Mouse (Mus musculus): ENCODE results near the gene Zbtb7a. TPM values are rescaled to one million over a fixed set of nuclear protein-coding genes. Genes with fewer than 3 reads are reported as not detected.

Zbtb7a gene
- 10 to 100 TPM; 69.4 to 76.2 TPM for polyA plus RNA-seq (2017; shearing (Covaris generic))

GRCm38 (mm10) chr10:81134966-81135681 is at the start of gene Zbtb7a:
Zbtb7a (plus strand) TSS chr10:81135220.

GRCm38 (mm10) chr10:81105565-81106112 is 29.4 kb upstream of the Zbtb7a start, which contains the start of gene Map2k2:
Map2k2 (plus strand) TSS chr10:81105915.

GRCm38 (mm10) chr10:81167200-81168086 is 32.4 kb downstream of the Zbtb7a start, which contains the start of gene Pias4:
Pias4 (minus strand) TSS chr10:81167923.

GRCm38 (mm10) chr10:81176466-81177271 is 41.6 kb downstream of the Zbtb7a start, which contains the start of gene Eef2:
Eef2 (plus strand) TSS chr10:81176631.

GRCm38 (mm10) chr10:81182336-81183333 is 47.6 kb downstream of the Zbtb7a start, which contains the start of gene Dapk3:
Dapk3 (plus strand) TSS chr10:81183005.

GRCm38 (mm10) chr10:81183805-81184204 is 48.8 kb downstream of the Zbtb7a start, which contains the start of gene 4930442H23Rik:
4930442H23Rik (minus strand) TSS chr10:81183849.

GRCm38 (mm10) chr10:81201807-81202758 is 67.1 kb downstream of the Zbtb7a start, which contains the start of gene Nmrk2:
Nmrk2 (minus strand) TSS chr10:81202051.

Other genes starting within 250 kb of the Zbtb7a start
- gene Timm13, start 234.3 kb upstream of the Zbtb7a start, polyA plus RNA-seq (2017; shearing (Covaris generic)): 100 to 1,000 TPM; 213 to 220 TPM
- gene Lmnb2, start 217.0 kb upstream of the Zbtb7a start, polyA plus RNA-seq (2017; shearing (Covaris generic)): 10 to 100 TPM in 1 of 2 experiments, 1 to 10 TPM in 1; 7.6 to 12.9 TPM
- gene Gadd45b, start 205.1 kb upstream of the Zbtb7a start, polyA plus RNA-seq (2017; shearing (Covaris generic)): 10 to 100 TPM; 40.6 to 80.6 TPM
- gene Gng7, start 120.3 kb upstream of the Zbtb7a start, polyA plus RNA-seq (2017; shearing (Covaris generic)): under 1 TPM in 1 of 2 experiments, not detected in 1; 0.28 TPM
- under 1 TPM in 1 of 2 experiments, not detected in 1; 0.54 TPM for gene Diras1, start 109.6 kb upstream of the Zbtb7a start, polyA plus RNA-seq (2017; shearing (Covaris generic))
- 10 to 100 TPM; 13.9 to 14.7 TPM for gene Slc39a3, start 97.8 kb upstream of the Zbtb7a start, polyA plus RNA-seq (2017; shearing (Covaris generic))
- 10 to 100 TPM; 79.3 to 94.4 TPM for gene Sgta, start 75.0 kb upstream of the Zbtb7a start, polyA plus RNA-seq (2017; shearing (Covaris generic))
- gene Thop1, start 65.2 kb upstream of the Zbtb7a start, polyA plus RNA-seq (2017; shearing (Covaris generic)): 1 to 10 TPM; 6.0 to 8.7 TPM
- gene Creb3l3, start 36.3 kb upstream of the Zbtb7a start, polyA plus RNA-seq (2017; shearing (Covaris generic)): under 1 TPM in 1 of 2 experiments, not detected in 1; 0.22 TPM
- 100 to 1,000 TPM; 162 to 191 TPM for gene Map2k2, start 29.3 kb upstream of the Zbtb7a start, polyA plus RNA-seq (2017; shearing (Covaris generic))
- gene Pias4, start 32.7 kb downstream of the Zbtb7a start, polyA plus RNA-seq (2017; shearing (Covaris generic)): 10 to 100 TPM; 42.8 to 50.1 TPM
- gene Eef2, start 41.4 kb downstream of the Zbtb7a start, polyA plus RNA-seq (2017; shearing (Covaris generic)): 100 to 1,000 TPM; 640 to 647 TPM
- 100 to 1,000 TPM in 1 of 2 experiments, 10 to 100 TPM in 1; 95.7 to 104 TPM for gene Dapk3, start 47.8 kb downstream of the Zbtb7a start, polyA plus RNA-seq (2017; shearing (Covaris generic))
- gene 4930442H23Rik, start 48.6 kb downstream of the Zbtb7a start, polyA plus RNA-seq (2017; shearing (Covaris generic)): not detected
- under 1 TPM; 0.19 to 0.47 TPM for gene Nmrk2, start 66.8 kb downstream of the Zbtb7a start, polyA plus RNA-seq (2017; shearing (Covaris generic))
- gene Atcay, start 95.6 kb downstream of the Zbtb7a start, polyA plus RNA-seq (2017; shearing (Covaris generic)): 1 to 10 TPM; 5.7 to 5.8 TPM
- gene Zfr2, start 97.9 kb downstream of the Zbtb7a start, polyA plus RNA-seq (2017; shearing (Covaris generic)): 1 to 10 TPM; 3.9 to 5.0 TPM
- gene Matk, start 117.7 kb downstream of the Zbtb7a start, polyA plus RNA-seq (2017; shearing (Covaris generic)): 100 to 1,000 TPM in 1 of 2 experiments, 10 to 100 TPM in 1; 63.7 to 239 TPM
- gene Mrpl54, start 131.7 kb downstream of the Zbtb7a start, polyA plus RNA-seq (2017; shearing (Covaris generic)): 100 to 1,000 TPM; 153 to 154 TPM
- 10 to 100 TPM; 33.8 to 50.0 TPM for gene Apba3, start 131.7 kb downstream of the Zbtb7a start, polyA plus RNA-seq (2017; shearing (Covaris generic))
- 10 to 100 TPM in 1 of 2 experiments, 1 to 10 TPM in 1; 9.8 to 36.0 TPM for gene Tjp3, start 156.4 kb downstream of the Zbtb7a start, polyA plus RNA-seq (2017; shearing (Covaris generic))
- gene Pip5k1c, start 157.7 kb downstream of the Zbtb7a start, polyA plus RNA-seq (2017; shearing (Covaris generic)): 10 to 100 TPM; 67.4 to 88.0 TPM
- 10 to 100 TPM; 44.2 to 64.0 TPM for gene Cactin, start 185.9 kb downstream of the Zbtb7a start, polyA plus RNA-seq (2017; shearing (Covaris generic))
- gene Tbxa2r, start 193.5 kb downstream of the Zbtb7a start, polyA plus RNA-seq (2017; shearing (Covaris generic)): 10 to 100 TPM; 48.0 to 67.1 TPM
- under 1 TPM; 0.05 to 0.08 TPM for gene Gipc3, start 208.0 kb downstream of the Zbtb7a start, polyA plus RNA-seq (2017; shearing (Covaris generic))
- 10 to 100 TPM; 44.4 to 50.7 TPM for gene Hmg20b, start 215.3 kb downstream of the Zbtb7a start, polyA plus RNA-seq (2017; shearing (Covaris generic))
- 1 to 10 TPM; 3.7 to 4.0 TPM for gene Mfsd12, start 222.3 kb downstream of the Zbtb7a start, polyA plus RNA-seq (2017; shearing (Covaris generic))
- 1 to 10 TPM in 1 of 2 experiments, under 1 TPM in 1; 0.68 to 1.5 TPM for gene 4930404N11Rik, start 230.6 kb downstream of the Zbtb7a start, polyA plus RNA-seq (2017; shearing (Covaris generic))
- 10 to 100 TPM; 69.7 to 78.9 TPM for gene Fzr1, start 243.3 kb downstream of the Zbtb7a start, polyA plus RNA-seq (2017; shearing (Covaris generic))
- 10 to 100 TPM; 35.0 to 35.8 TPM for gene Dohh, start 249.2 kb downstream of the Zbtb7a start, polyA plus RNA-seq (2017; shearing (Covaris generic))
- gene Gm48551, start 249.2 kb downstream of the Zbtb7a start, polyA plus RNA-seq (2017; shearing (Covaris generic)): 1 to 10 TPM; 2.2 to 4.9 TPM